Mouse (Mus musculus) bone marrow macrophage, adult 2 months (primary cell): ENCODE measurements at regions not wholly inside any gene's neighbourhood (a gene's known extent, or its start where the extent isn't known, plus 50 kb on each side); places are given as distances from the start of the nearest gene placed in this dataset.

ENCODE experiments used
- CTCF ChIP-seq: IDR thresholded peaks from 2 replicates; pipeline ENCODE4 v1.5.1; 2012; ENCODE audit warnings: low read depth, mild to moderate bottlenecking, low read length, moderate library complexity
- POLR2A ChIP-seq: IDR thresholded peaks from 2 replicates; pipeline ENCODE4 v1.6.1; 2012; ENCODE audit warnings: mild to moderate bottlenecking, low read depth, low read length, borderline replicate concordance

DNA sequence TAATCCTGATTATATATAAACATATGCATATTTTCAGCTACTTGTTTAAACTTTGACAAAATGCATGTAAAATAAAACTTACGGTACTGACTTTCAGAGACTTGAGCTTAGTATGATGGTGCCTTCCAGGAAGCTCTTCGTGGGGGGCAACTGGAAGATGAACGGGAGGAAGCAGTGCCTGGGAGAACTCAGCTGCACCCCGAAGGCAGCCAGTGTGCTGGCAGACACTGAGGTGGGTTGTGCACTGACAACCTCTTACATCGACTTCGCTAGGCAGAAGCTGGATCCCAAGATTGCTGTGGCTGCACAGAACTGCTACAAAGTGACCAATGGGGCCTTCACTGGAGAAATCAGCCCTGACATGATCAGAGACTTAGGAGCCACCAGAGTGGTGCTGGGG lies 61.5 kb upstream of the Prdm1 start:
- TF ChIP-seq POLR2A (no peak), CTCF (no peak)
